Mouse (Mus musculus) ES-Bruce4 (cell line): ENCODE measurements at regions not wholly inside any gene's neighbourhood (a gene's known extent, or its start where the extent isn't known, plus 50 kb on each side); places are given as distances from the start of the nearest gene placed in this dataset.

Experiments
- CTCF ChIP-seq: IDR thresholded peaks from one replicate; pipeline ENCODE4 v1.8.1; 2011; ENCODE audit warnings: low read depth, low read length
- EP300 ChIP-seq: IDR thresholded peaks from 2 replicates; pipeline ENCODE4 v1.6.1; 2011; ENCODE audit warnings: low read depth, low read length; ENCODE audit not compliant: insufficient read depth
- POLR2A ChIP-seq: IDR thresholded peaks from one replicate; pipeline ENCODE4 v1.8.1; 2011; ENCODE audit warnings: low read length; ENCODE audit not compliant: insufficient read depth

- TF ChIP-seq CTCF: no peak
- TF ChIP-seq POLR2A: no peak
- TF ChIP-seq EP300: no peak
Measured at GRCm38 (mm10) chr13:44030590-44030989, 246.0 kb downstream of the Cd83 start.
